Mouse (Mus musculus) liver, postnatal 0 days (tissue): Measurements from ENCODE around the gene March6. TPM values are rescaled to one million over a fixed set of nuclear protein-coding genes. Genes with fewer than 3 reads are reported as not detected.

ENCODE experiments used
- ATAC-seq: fragments of 200-750 bp; cut with Nextera tagmentation; 2 replicates; pipeline ENCODE4 v1.8.0; 2017; ENCODE audit warnings: mild to moderate bottlenecking, moderate library complexity
- DNase-seq: peaks from one replicate; pipeline ENCODE4 v3.0.0-alpha.2; 2016
- H3K27ac ChIP-seq: fragments of 300-500 bp; sonication (generic); 2 replicates; pipeline ENCODE4 v1.5.1; 2014; ENCODE audit warnings: antibody characterized with exemption, moderate library complexity, mild to moderate bottlenecking, low read depth
- H3K27me3 ChIP-seq: fragments of 300-500 bp; sonication (generic); 2 replicates; pipeline ENCODE4 v1.6.1; 2014; ENCODE audit warnings: low read length, control low read depth, mixed read lengths; ENCODE audit not compliant: insufficient read depth
- H3K36me3 ChIP-seq: fragments of 300-500 bp; sonication (generic); replicated peaks from 2 replicates; pipeline ENCODE4 v1.6.1; 2014; ENCODE audit warnings: mild to moderate bottlenecking, control low read depth, low read length, moderate library complexity, mixed read lengths; ENCODE audit not compliant: insufficient read depth
- H3K4me1 ChIP-seq: fragments of 300-500 bp; sonication (generic); 2 replicates; pipeline ENCODE4 v1.6.1; 2014; ENCODE audit warnings: antibody characterized with exemption, mild to moderate bottlenecking, control low read depth; ENCODE audit not compliant: insufficient read depth
- H3K4me2 ChIP-seq: fragments of 300-500 bp; sonication (generic); 2 replicates; pipeline ENCODE4 v1.6.1; 2014; ENCODE audit warnings: low read depth, mild to moderate bottlenecking, low read length, moderate library complexity, mixed read lengths
- H3K4me3 ChIP-seq: fragments of 300-500 bp; sonication (generic); 2 replicates; pipeline ENCODE4 v1.5.1; 2014; ENCODE audit warnings: low read depth, low read length
- H3K9ac ChIP-seq: fragments of 300-500 bp; sonication (generic); replicated peaks from 2 replicates; pipeline ENCODE4 v1.6.1; 2014; ENCODE audit warnings: mild to moderate bottlenecking, moderate library complexity
- H3K9me3 ChIP-seq: fragments of 300-500 bp; sonication (generic); 2 replicates; pipeline ENCODE4 v1.6.1; 2016; ENCODE audit warnings: mild to moderate bottlenecking, control low read depth, low read length, mixed read lengths
- CTCF ChIP-seq: sonication (generic); IDR thresholded peaks from 2 replicates; pipeline ENCODE4 v1.5.1; 2016; ENCODE audit warnings: antibody characterized with exemption, low read depth
- EP300 ChIP-seq: IDR thresholded peaks from 2 replicates; pipeline ENCODE4 v1.6.1; 2016; ENCODE audit warnings: antibody characterized with exemption, low read depth, mild to moderate bottlenecking
- WGBS: fragments of 180-500 bp; shearing (Covaris S2); extraction: QIAGEN DNeasy Blood & Tissue Kit; methylation state at CpG from one replicate; pipeline ENCODE4 v1.1.7; 2014; ENCODE audit not compliant: insufficient replicate concordance; 5-methylcytosine and 5-hydroxymethylcytosine counted together
- polyA plus RNA-seq: library from polyadenylated mRNA; unstranded; fragments of >200 nt; fragmentation: Nextera tagmentation; extraction: Ambion mirVana; gene quantifications from 2 replicates; pipeline ENCODE4 v1.2.1, GENCODE M21; 2015

March6 gene
- polyA plus RNA-seq, 1 experiment from 2014 or later: 17.3 TPM

- DNase-seq (no peak), ATAC-seq (no peak)
- 0 out of 2 replicates have a peak, but pooled peaks cover under 1% of the 10 kb centered on the region for H3K4me1 ChIP-seq
- 74% methylated on average over 2 of the region's 2 CpGs for whole genome bisulfite sequencing
- no peak overlapping the region for H3K27ac ChIP-seq
- H3K4me2 ChIP-seq: no peak overlapping the region
- no peak overlapping the region for H3K9ac ChIP-seq
- no peaks in the 10 kb centered on the region for H3K36me3 ChIP-seq
- H3K9me3 ChIP-seq: no peaks in the 10 kb centered on the region
- TF ChIP-seq EP300 (no peak), CTCF (no peak)
- H3K4me3 ChIP-seq: no peak overlapping the region
- H3K27me3 ChIP-seq: no peaks in the 10 kb centered on the region
Measured at GRCm38 (mm10) chr15:31436811-31437210, 94.0 kb downstream of the March6 start.

DNA sequence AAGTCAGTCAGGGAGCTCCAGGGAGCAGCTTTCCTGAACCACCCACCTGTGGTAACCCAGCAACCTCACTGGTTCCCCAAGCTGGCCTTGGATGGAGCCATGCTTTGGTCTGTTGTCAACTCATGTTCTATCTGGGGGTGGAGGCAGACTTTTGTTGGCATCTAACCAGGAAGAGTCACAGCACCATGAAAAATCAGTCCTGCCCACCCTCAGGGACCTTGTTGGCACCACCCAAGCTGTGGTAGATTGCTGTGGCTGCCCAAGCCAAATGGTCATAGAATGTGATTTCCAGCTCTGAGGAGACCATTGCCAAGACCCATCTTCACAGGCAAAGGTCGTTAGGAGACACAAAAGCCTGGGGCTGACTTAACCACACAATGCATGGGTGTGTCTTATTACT, 94.8 kb downstream of the March6 start:
- Histone ChIP-seq H3K36me3 (no peaks in the 10 kb centered on the region), H3K4me1 (0 out of 2 replicates have a peak, but pooled peaks cover 3% of the 10 kb centered on the region), H3K27ac (no peak overlapping the region), H3K4me3 (no peak overlapping the region), H3K27me3 (no peaks in the 10 kb centered on the region), H3K9ac (no peak overlapping the region), H3K9me3 (no peaks in the 10 kb centered on the region), H3K4me2 (no peak overlapping the region)
- DNase-seq: no peak
- TF ChIP-seq EP300: no peak
- TF ChIP-seq CTCF: no peak
- WGBS: 36% methylated on average over 1 of the region's 1 CpGs
- no peak for ATAC-seq

- 59% methylated on average over 7 of the region's 7 CpGs for WGBS
- H3K9ac ChIP-seq: no peak overlapping the region
- H3K4me1 ChIP-seq: 0 out of 2 replicates have a peak, but pooled peaks cover 3% of the 10 kb centered on the region
- H3K27ac ChIP-seq: no peak overlapping the region
- no peaks in the 10 kb centered on the region for H3K27me3 ChIP-seq
- no peak for ATAC-seq
- no peak overlapping the region for H3K4me2 ChIP-seq
- no peak for DNase-seq
- no peak overlapping the region for H3K4me3 ChIP-seq
- TF ChIP-seq EP300 (no peak), CTCF (no peak)
- H3K9me3 ChIP-seq: no peaks in the 10 kb centered on the region
- H3K36me3 ChIP-seq: no peaks in the 10 kb centered on the region
Measured at GRCm38 (mm10) chr15:31433768-31434167, 97.1 kb downstream of the March6 start.

GRCm38 (mm10) chr15:31431847-31432246, 99.0 kb downstream of the March6 start:
- no peak overlapping the region for H3K9ac ChIP-seq
- no peaks in the 10 kb centered on the region for H3K9me3 ChIP-seq
- no peaks in the 10 kb centered on the region for H3K36me3 ChIP-seq
- H3K27ac ChIP-seq: no peak overlapping the region
- no peak for DNase-seq
- H3K4me3 ChIP-seq: no peak overlapping the region
- no peaks in the 10 kb centered on the region for H3K27me3 ChIP-seq
- no peak for ATAC-seq
- H3K4me1 ChIP-seq: 0 out of 2 replicates have a peak, but pooled peaks cover 3% of the 10 kb centered on the region
- TF ChIP-seq CTCF (no peak), EP300 (no peak)
- no peak overlapping the region for H3K4me2 ChIP-seq
- WGBS: 79% methylated on average over 8 of the region's 8 CpGs

- Histone ChIP-seq H3K4me2 (no peak overlapping the region), H3K9me3 (no peaks in the 10 kb centered on the region), H3K4me3 (no peak overlapping the region), H3K27me3 (no peaks in the 10 kb centered on the region), H3K36me3 (no peaks in the 10 kb centered on the region), H3K9ac (no peak overlapping the region), H3K4me1 (0 out of 2 replicates have a peak, but pooled peaks cover 3% of the 10 kb centered on the region), H3K27ac (no peak overlapping the region)
- DNase-seq (no peak), ATAC-seq (no peak)
- TF ChIP-seq CTCF (no peak), EP300 (no peak)
- WGBS: 82% methylated on average over 2 of the region's 2 CpGs
Measured at GRCm38 (mm10) chr15:31430014-31430413, 100.8 kb downstream of the March6 start.

DNA sequence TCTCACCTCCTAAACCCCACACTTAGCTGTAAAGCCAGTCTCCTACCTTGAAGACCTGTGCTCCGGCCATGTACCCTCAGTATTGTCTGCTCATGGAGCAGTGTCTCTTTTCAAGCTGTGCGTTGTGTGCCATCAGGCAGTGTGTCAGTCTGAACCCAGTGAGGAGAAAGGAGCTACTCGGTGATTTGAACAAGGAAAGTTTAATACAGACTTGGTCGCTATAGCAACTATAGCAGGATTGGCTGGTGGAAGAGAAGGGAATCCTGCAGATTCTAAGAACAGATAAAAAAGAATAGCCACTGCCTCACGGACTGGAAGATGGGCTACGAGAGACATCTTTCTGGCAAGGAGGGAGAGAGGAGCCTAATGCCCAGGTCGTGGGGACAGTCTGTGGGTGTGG, 101.4 kb downstream of the March6 start:
- H3K36me3 ChIP-seq: no peaks in the 10 kb centered on the region
- ATAC-seq: no peak
- H3K9ac ChIP-seq: no peak overlapping the region
- H3K4me1 ChIP-seq: 0 out of 2 replicates have a peak, but pooled peaks cover 3% of the 10 kb centered on the region
- H3K9me3 ChIP-seq: no peaks in the 10 kb centered on the region
- H3K4me2 ChIP-seq: no peak overlapping the region
- no peak overlapping the region for H3K4me3 ChIP-seq
- 73% methylated on average over 7 of the region's 7 CpGs for WGBS
- TF ChIP-seq EP300: no peak
- TF ChIP-seq CTCF: no peak
- no peaks in the 10 kb centered on the region for H3K27me3 ChIP-seq
- DNase-seq: no peak
- H3K27ac ChIP-seq: no peak overlapping the region

- Histone ChIP-seq H3K9ac (no peak overlapping the region), H3K27ac (no peak overlapping the region), H3K4me3 (no peak overlapping the region), H3K4me2 (no peak overlapping the region), H3K9me3 (no peaks in the 10 kb centered on the region), H3K36me3 (no peaks in the 10 kb centered on the region), H3K27me3 (no peaks in the 10 kb centered on the region), H3K4me1 (0 out of 2 replicates have a peak, but pooled peaks cover 3% of the 10 kb centered on the region)
- TF ChIP-seq EP300 (no peak), CTCF (no peak)
- DNase-seq (no peak), ATAC-seq (no peak)
- WGBS: 82% methylated on average over 12 of the region's 12 CpGs
Measured at GRCm38 (mm10) chr15:31428571-31428970, 102.3 kb downstream of the March6 start.
